Mouse (Mus musculus): Measurements from ENCODE around the gene Cryab.

GRCm38 (mm10) chr9:50740867-50741784 is 10.0 kb upstream of the Cryab start:
- TF ChIP-seq HCFC1 (IDR thresholded peaks at IDR 0.05; ENCODE audit: borderline replicate concordance, insufficient read depth, low read length) (no peak), ZC3H11A (IDR thresholded peaks at IDR 0.05; ENCODE audit: borderline replicate concordance, low read depth, low read length) (no peak), MAFK (IDR thresholded peaks at IDR 0.05; ENCODE audit: insufficient read depth, low read depth, low read length) (no peak), ZNF384 (IDR thresholded peaks at IDR 0.05; ENCODE audit: low read depth, low read length) (no peak)
